Mouse (Mus musculus) cerebellum, postnatal 4 days (tissue): ENCODE results near the gene Sesn3.

ENCODE experiments used
- DNase-seq, 2 experiments: peaks; one replicate each; pipeline ENCODE4 v3.0.0; 2022; ENCODE audit warnings: low spot score in 2 of 2, mixed read lengths in 1 of 2

The Sesn3 gene

DNA sequence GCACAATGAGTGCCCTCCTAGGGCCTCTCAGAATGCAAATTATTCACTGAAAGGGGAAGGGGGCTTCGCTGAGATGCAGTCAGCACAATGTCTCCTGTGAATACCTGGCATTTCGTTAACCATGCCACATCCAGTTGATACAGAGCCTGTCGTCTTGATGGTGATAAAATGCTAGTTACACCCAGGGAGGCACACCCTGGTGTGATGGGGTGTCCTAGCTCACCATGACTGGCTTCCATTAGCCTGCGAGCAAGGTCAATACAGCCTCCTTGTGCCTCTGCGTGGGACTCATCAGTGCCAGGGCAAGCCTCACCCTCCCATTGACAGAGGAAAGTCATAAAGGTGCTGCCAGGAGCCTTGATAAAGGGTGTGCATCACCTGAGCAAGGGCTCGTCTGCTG is 80.0 kb downstream of the Sesn3 start:
- DNase-seq: no peak

- DNase-seq: no peak
Measured at GRCm38 (mm10) chr9:14357033-14357432, 82.2 kb downstream of the Sesn3 start.

- no peak for DNase-seq
Measured at GRCm38 (mm10) chr9:14362068-14362768, 87.4 kb downstream of the Sesn3 start.

- DNase-seq: no peak
Measured at GRCm38 (mm10) chr9:14363540-14363939, 88.7 kb downstream of the Sesn3 start.

- DNase-seq: no peak
Measured at GRCm38 (mm10) chr9:14364719-14365118, 89.9 kb downstream of the Sesn3 start.

DNA sequence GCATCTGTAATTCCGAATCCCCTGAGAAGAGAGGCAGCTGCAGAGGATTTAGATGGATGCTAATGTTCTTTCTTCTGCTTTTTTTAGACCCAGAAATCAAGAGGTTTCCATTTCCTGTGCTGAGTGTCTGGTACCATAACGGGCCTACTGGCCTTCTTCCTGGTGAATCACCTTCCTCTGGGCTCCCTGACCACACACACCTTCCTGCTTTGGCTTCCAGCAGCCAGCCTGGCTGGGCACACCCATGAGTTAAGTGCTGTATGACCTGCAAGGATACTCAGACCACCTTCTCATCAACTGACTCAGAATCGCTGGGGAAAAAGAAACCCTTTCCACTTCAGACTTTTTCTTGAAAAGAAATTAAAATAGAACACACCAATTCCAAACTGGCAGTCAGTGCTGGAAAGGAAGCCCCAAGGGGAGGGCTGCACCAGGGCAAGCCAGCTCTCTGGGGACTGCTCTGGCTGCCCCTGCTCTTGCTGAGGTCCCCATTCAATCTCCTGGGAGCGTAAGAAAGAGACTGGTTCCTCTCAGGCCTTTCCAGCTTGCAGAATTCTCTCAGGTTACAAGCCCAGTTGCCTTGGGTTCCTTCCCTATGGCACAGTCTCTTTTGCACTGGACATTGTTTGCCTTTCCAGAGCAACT is 90.7 kb downstream of the Sesn3 start:
- DNase-seq: no peak

DNA sequence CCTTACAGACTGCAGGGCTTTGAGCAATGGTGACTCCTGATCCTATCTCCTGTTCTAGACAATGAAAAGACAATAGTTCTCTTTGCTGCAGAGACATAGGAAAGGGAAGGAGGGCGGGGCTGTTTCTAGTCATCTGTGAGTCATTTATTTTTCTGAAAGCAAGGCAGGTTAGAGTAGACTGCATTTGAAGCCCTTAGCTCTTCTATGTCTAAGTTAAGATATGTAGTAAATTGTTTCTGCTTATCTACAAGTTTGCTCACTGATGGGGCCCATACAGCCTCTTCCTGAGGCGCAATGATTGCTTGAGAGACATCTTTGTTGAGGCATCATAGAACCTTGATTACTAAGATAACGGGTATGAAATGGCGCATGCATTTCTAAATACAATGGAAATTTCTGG is 93.0 kb downstream of the Sesn3 start:
- DNase-seq: no peak

DNA sequence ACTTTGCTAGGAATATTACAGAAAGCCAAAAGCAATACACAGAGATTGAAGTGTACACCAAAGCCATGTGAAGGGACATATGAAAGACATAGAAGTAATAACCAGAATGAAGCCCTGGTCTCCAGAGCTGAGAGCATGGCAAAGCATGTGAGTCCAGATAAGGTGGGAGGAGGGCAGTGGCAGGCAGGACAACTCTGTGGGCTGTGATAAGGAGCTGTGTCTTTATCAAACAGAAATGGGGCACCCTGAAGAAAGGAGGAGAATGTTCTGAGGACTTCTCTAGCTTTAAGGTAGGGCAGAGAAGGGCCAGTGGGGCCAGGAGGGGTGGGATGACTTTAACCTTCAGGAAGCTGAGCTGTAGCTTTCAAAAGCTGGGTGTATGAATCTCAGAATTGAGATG is 94.4 kb downstream of the Sesn3 start:
- no peak for DNase-seq

DNA sequence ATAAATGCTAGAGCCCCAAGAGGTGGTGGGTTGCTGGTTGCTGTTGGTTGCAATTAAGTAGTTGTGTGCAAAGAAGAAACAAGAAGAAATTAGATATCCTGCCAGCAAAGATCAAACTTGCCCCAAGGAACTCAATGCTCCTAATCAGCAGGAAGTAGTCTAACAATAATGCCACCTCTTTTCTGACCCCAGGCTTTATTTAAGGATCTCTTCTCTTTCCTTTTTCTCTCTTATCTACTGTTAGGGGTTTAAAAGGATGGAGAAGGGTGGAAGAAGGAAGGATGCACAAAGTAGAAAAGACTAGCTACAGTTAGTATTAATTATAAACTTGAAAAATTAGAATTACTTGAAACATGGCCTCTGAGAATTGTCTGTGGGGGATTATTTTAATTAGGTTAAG is 97.6 kb downstream of the Sesn3 start:
- DNase-seq: no peak

DNA sequence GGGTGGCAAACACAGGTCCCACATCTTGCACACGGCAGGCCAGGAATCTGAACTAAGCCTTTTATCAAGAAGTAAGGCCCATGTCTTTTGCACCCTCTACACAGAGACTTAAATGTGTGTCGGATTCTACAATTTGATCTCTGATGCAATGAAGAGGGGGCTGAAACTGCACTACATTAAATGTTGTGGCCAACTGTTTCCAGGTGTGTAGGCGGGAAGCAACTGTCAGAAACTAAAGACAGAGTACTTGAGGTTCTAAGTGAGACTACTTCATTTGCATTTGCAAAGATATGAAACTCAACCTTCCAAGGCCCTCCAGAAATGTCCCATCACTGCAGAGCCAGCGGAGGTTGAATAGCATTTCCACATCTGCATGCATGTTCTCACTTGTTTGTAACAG is 101.3 kb downstream of the Sesn3 start:
- DNase-seq: no peak

DNA sequence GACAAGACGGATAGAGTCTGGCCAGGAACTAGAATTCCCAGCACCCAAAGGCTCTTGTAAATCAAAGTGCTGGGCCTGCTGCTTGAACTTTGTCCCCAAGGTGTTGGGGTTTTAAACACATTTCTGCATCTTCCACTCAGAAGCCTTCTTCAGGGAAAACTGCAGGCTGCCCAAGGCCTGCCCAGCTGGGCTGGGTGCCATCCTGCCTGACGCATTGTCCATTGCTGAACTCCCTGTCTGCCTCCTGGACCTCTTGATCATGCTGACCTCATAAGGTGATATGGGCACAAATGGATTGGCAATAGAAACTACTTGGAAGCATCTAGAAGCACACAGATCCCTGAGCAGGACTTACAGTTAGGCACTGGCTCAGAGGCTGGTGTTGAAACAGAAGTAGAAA is 103.3 kb downstream of the Sesn3 start:
- DNase-seq: no peak

DNA sequence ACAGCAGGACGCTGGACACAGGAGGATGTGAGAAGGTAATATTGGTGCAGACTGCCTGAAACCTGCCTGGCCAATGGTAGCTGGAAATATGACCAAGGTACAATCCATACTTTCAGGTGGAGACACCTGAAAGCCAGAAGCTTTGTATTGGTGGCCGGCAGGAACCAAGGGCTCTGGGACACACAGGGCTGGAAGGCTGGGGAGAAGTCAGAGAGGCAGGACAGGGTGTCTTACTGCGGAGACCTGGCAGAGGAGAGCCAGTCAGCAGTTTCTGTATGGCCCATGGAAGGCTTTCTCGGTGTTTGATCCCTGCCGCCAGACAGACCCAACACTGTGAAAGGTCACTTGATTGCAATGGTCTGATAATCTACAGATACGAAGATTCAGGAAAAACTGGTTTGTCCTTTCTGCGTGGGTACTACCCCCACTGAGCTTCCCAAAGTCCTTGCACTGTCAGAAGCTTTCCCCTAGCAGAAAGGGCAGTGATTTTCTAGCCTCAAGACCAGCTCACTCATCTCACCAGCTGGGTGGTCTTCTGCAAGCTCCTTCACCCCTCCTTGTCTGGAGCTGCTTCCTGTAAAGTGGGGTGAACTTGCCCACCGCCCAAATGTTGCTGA is 105.0 kb downstream of the Sesn3 start:
- no peak for DNase-seq

GRCm38 (mm10) chr9:14380386-14381285 is 105.8 kb downstream of the Sesn3 start:
- peak; percentile 59 to 78 for DNase-seq

DNA sequence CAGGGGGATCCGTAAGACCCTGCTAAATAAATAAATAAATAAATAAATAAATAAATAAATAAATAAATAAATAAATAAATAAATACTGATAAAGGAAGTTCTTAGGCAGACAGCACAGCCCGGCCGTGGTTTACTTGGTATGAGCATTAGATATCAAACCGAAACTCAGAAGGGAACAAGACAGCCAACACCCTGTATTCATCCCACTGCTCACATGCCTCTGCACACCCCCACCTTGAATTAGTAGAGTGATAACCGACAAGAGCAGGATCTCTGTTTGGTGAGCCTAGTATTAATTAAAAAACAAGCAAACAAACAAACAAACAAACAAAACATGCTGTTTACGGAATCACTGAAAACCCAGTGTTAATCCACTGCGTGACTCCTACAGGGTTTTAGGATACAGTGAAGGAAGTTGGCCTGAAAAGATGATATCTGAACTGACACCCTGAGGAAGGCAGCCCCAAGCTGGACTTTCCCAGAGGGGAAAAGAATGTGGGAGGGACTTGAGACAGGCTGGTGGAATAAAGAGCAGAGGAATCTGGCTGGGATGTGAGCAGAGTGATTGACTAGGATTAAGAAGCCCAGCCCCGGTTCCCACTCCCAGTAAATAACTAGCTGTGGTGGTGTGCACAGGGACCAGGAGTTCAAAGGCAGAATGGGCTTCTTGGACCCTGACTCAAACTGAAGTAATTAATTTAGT is 106.6 kb downstream of the Sesn3 start, which contains the start of gene Endod1:
Endod1 (minus strand) TSS at position 155 of the 703 bp plus-strand sequence.
- DNase-seq: peak in 1 of 2 experiments; percentile 8

- no peak for DNase-seq
Measured at GRCm38 (mm10) chr9:14382256-14382791, 107.5 kb downstream of the Sesn3 start.
